Mouse (Mus musculus) testis, adult 2 months (tissue): Measurements from ENCODE around the gene Myoz1.

Experiments
- CTCF ChIP-seq: fragments of 200-500 bp; IDR thresholded peaks from 2 replicates; pipeline ENCODE4 v1.5.1; 2012; ENCODE audit warnings: low read depth, mild to moderate bottlenecking, inconsistent platforms, low read length, moderate library complexity; ENCODE audit not compliant: control insufficient read depth, insufficient read depth, insufficient replicate concordance
- POLR2A ChIP-seq: fragments of 200-500 bp; IDR thresholded peaks from 2 replicates; pipeline ENCODE4 v1.6.1; 2012; ENCODE audit warnings: low read depth, mild to moderate bottlenecking, inconsistent platforms, low read length, moderate library complexity; ENCODE audit not compliant: control insufficient read depth

- TF ChIP-seq POLR2A (no peak), CTCF (no peak)
Observed at GRCm38 (mm10) chr14:20700362-20700761, 44.0 kb upstream of the Myoz1 start.
